Comparison of ENCODE assay signal across 29 mouse cellular contexts in the genomic region with DNA sequence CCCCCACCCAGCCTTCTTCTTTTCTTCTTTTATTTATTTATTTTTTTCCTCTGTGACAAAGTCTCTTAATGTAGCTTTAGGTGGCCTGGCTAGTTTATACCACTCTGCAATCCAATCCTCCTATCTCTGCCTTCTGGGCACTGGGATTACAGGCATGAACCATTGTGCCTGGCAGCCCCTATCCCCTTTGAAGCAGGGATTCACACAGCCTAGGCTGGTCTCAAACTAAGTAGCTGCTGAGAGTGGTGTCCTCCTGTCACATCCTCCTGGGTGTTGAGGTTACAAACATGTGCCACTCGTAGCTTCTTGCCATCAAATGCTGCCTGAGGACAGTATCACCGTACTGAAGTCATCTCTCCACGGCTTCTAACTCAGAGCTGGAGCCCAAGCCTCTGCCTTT. TPM values are rescaled to one million over a fixed set of nuclear protein-coding genes. Genes with fewer than 3 reads are reported as not detected.
DNase-seq lines count a peak whose midpoint lies in the region; ATAC-seq and TF ChIP-seq lines count a peak whose summit lies in the region.
"Had no signal": no experiment of that assay in that cellular context is flagged by ENCODE, and none has a peak within 500 bp of the region (broad histone marks: within the 10 kb centered on the region; RNA-seq: fewer than 3 reads in every experiment).

No protein-coding gene starts in this region.

- H3K4me3 ChIP-seq in forebrain, embryonic 11.5 days (ENCODE audit: low read depth, low read length) = no peak overlapping the region
- H3K4me3 ChIP-seq in forebrain, postnatal 0 days (ENCODE audit: low read depth, low read length) = no peak overlapping the region
- no peak overlapping the region for H3K4me3 ChIP-seq in hindbrain, embryonic 10.5 days
- no peak overlapping the region for H3K4me3 ChIP-seq in hindbrain, embryonic 14.5 days (replicated peaks; ENCODE audit: low read length)
- no peak overlapping the region for H3K4me3 ChIP-seq in midbrain, embryonic 10.5 days
- H3K4me3 ChIP-seq in midbrain, embryonic 14.5 days (replicated peaks; ENCODE audit: low read depth, low read length) = no peak overlapping the region
- H3K4me3 ChIP-seq in midbrain, embryonic 13.5 days (replicated peaks) = no peak overlapping the region
- H3K4me3 ChIP-seq: heart, adult 2 months; heart, embryonic 10.5 days; heart, embryonic 13.5 days had no signal

- no peak overlapping the region for H3K9ac ChIP-seq in forebrain, embryonic 11.5 days (ENCODE audit: low read length)
- H3K9ac ChIP-seq in forebrain, postnatal 0 days = no peak overlapping the region
- no peak overlapping the region for H3K9ac ChIP-seq in hindbrain, embryonic 14.5 days
- no peak overlapping the region for H3K9ac ChIP-seq in midbrain, embryonic 14.5 days (replicated peaks; ENCODE audit: low read length)
- H3K9ac ChIP-seq in midbrain, embryonic 13.5 days (replicated peaks) = no peak overlapping the region
- H3K9ac ChIP-seq: heart, embryonic 13.5 days had no signal

- H3K36me3 ChIP-seq in forebrain, embryonic 11.5 days (ENCODE audit: control insufficient read depth, insufficient read depth, low read length) = no peaks in the 10 kb centered on the region
- no peaks in the 10 kb centered on the region for H3K36me3 ChIP-seq in forebrain, postnatal 0 days (ENCODE audit: insufficient read depth)
- H3K36me3 ChIP-seq in hindbrain, embryonic 10.5 days = no peaks in the 10 kb centered on the region
- no peaks in the 10 kb centered on the region for H3K36me3 ChIP-seq in hindbrain, embryonic 14.5 days (replicated peaks; ENCODE audit: control insufficient read depth, insufficient read depth)
- H3K36me3 ChIP-seq in midbrain, embryonic 10.5 days = no peaks in the 10 kb centered on the region
- no peaks in the 10 kb centered on the region for H3K36me3 ChIP-seq in midbrain, embryonic 14.5 days (ENCODE audit: control insufficient read depth, insufficient read depth, low read length)
- no peaks in the 10 kb centered on the region for H3K36me3 ChIP-seq in midbrain, embryonic 13.5 days
- H3K36me3 ChIP-seq: G1E; heart, embryonic 10.5 days; heart, embryonic 13.5 days had no signal

- DNase-seq in forebrain, embryonic 11.5 days (ENCODE audit: low spot score) = no peak
- no peak for DNase-seq in forebrain, postnatal 0 days
- no peak for DNase-seq in hindbrain, embryonic 10.5 days (ENCODE audit: low spot score)
- no peak for DNase-seq in hindbrain, embryonic 14.5 days (ENCODE audit: low spot score)
- DNase-seq in midbrain, embryonic 10.5 days (ENCODE audit: low spot score) = no peak
- no peak for DNase-seq in midbrain, embryonic 14.5 days
- no peak for DNase-seq in gastrocnemius, postnatal 10 days
- DNase-seq: adrenal gland, postnatal 10 days; adrenal gland, postnatal 36 days; B cell, adult 2 months; cerebellum, adult 18-20 months; gastrocnemius, postnatal 36 days; heart, adult 2 months; heart, postnatal 14 days; heart, postnatal 4 days; kidney, adult 18-20 months had no signal

- peak; percentile 55; the same call in 1 of the 2 replicates for ATAC-seq in forebrain, embryonic 11.5 days (replicated peaks; ENCODE audit: low FRiP score)
- ATAC-seq in forebrain, postnatal 0 days = no peak
- no peak for ATAC-seq in hindbrain, embryonic 14.5 days (ENCODE audit: low FRiP score)
- no peak for ATAC-seq in midbrain, embryonic 14.5 days (ENCODE audit: low FRiP score, low TSS enrichment)
- ATAC-seq in midbrain, embryonic 13.5 days = peak; percentile 44; the same call in 1 of the 2 replicates
- ATAC-seq: inflammation-experienced regulatory T-cells, adult 6 months; intestine, embryonic 16.5 days had no signal

- TF ChIP-seq CTCF in forebrain, postnatal 0 days (IDR thresholded peaks at IDR 0.05; ENCODE audit: low read depth) = no peak

- H3K4me1 ChIP-seq in forebrain, embryonic 11.5 days (replicated peaks; ENCODE audit: control insufficient read depth, insufficient read depth, low read length) = peaks cover 5% of the 10 kb centered on the region; the same call in 1 of the 2 replicates
- no peaks in the 10 kb centered on the region for H3K4me1 ChIP-seq in forebrain, postnatal 0 days (ENCODE audit: insufficient read depth)
- H3K4me1 ChIP-seq in hindbrain, embryonic 10.5 days (replicated peaks) = peaks cover 12% of the 10 kb centered on the region
- no peaks in the 10 kb centered on the region for H3K4me1 ChIP-seq in hindbrain, embryonic 14.5 days (replicated peaks; ENCODE audit: control insufficient read depth, insufficient read depth, low read length)
- peaks cover 17% of the 10 kb centered on the region for H3K4me1 ChIP-seq in midbrain, embryonic 10.5 days
- peaks cover 5% of the 10 kb centered on the region; the same call in 1 of the 2 replicates for H3K4me1 ChIP-seq in midbrain, embryonic 14.5 days (ENCODE audit: control insufficient read depth, insufficient read depth, low read length)
- peaks cover 9% of the 10 kb centered on the region for H3K4me1 ChIP-seq in midbrain, embryonic 13.5 days (replicated peaks)

- H3K4me2 ChIP-seq in forebrain, embryonic 11.5 days (ENCODE audit: low read depth, low read length, severe bottlenecking) = no peak overlapping the region
- H3K4me2 ChIP-seq in forebrain, postnatal 0 days (ENCODE audit: low read depth) = no peak overlapping the region
- H3K4me2 ChIP-seq in hindbrain, embryonic 14.5 days (replicated peaks) = no peak overlapping the region
- no peak overlapping the region for H3K4me2 ChIP-seq in midbrain, embryonic 14.5 days (ENCODE audit: low read length)
- no peak overlapping the region for H3K4me2 ChIP-seq in midbrain, embryonic 13.5 days (replicated peaks)

- no peaks in the 10 kb centered on the region for H3K9me3 ChIP-seq in forebrain, embryonic 11.5 days (ENCODE audit: control insufficient read depth, low read length)
- no peaks in the 10 kb centered on the region for H3K9me3 ChIP-seq in forebrain, postnatal 0 days (ENCODE audit: low read length)
- no peaks in the 10 kb centered on the region for H3K9me3 ChIP-seq in hindbrain, embryonic 10.5 days
- no peaks in the 10 kb centered on the region for H3K9me3 ChIP-seq in hindbrain, embryonic 14.5 days (ENCODE audit: control insufficient read depth, low read length)
- H3K9me3 ChIP-seq in midbrain, embryonic 10.5 days (replicated peaks) = no peaks in the 10 kb centered on the region
- no peaks in the 10 kb centered on the region for H3K9me3 ChIP-seq in midbrain, embryonic 14.5 days (ENCODE audit: control insufficient read depth, low read length)
- H3K9me3 ChIP-seq in midbrain, embryonic 13.5 days = no peaks in the 10 kb centered on the region
- H3K9me3 ChIP-seq: heart, embryonic 10.5 days; heart, embryonic 13.5 days had no signal

- no peak overlapping the region for H3K27ac ChIP-seq in forebrain, embryonic 11.5 days (ENCODE audit: low read depth, low read length)
- H3K27ac ChIP-seq in forebrain, postnatal 0 days (ENCODE audit: low read depth, low read length) = no peak overlapping the region
- H3K27ac ChIP-seq in hindbrain, embryonic 10.5 days = peak overlapping the region; percentile 47
- no peak overlapping the region for H3K27ac ChIP-seq in hindbrain, embryonic 14.5 days
- H3K27ac ChIP-seq in midbrain, embryonic 10.5 days (replicated peaks) = peak overlapping the region; percentile 6
- no peak overlapping the region for H3K27ac ChIP-seq in midbrain, embryonic 14.5 days (replicated peaks; ENCODE audit: low read depth, low read length)
- H3K27ac ChIP-seq in midbrain, embryonic 13.5 days = no peak overlapping the region
- H3K27ac ChIP-seq: heart, adult 2 months; heart, embryonic 10.5 days; heart, embryonic 13.5 days; hindbrain, postnatal 0 days had no signal

- WGBS in forebrain, embryonic 11.5 days = 28% methylated on average over 3 of the region's 3 CpGs
- WGBS in forebrain, postnatal 0 days = 15% methylated on average over 3 of the region's 3 CpGs
- 24% methylated on average over 3 of the region's 3 CpGs for WGBS in hindbrain, embryonic 10.5 days
- 21% methylated on average over 3 of the region's 3 CpGs for WGBS in hindbrain, embryonic 14.5 days
- 34% methylated on average over 3 of the region's 3 CpGs for WGBS in midbrain, embryonic 10.5 days
- WGBS in midbrain, embryonic 14.5 days = 12% methylated on average over 3 of the region's 3 CpGs
- 15% methylated on average over 3 of the region's 3 CpGs for WGBS in midbrain, embryonic 13.5 days

- H3K27me3 ChIP-seq in forebrain, embryonic 11.5 days (ENCODE audit: control insufficient read depth, insufficient read depth, low read length) = no peaks in the 10 kb centered on the region
- no peaks in the 10 kb centered on the region for H3K27me3 ChIP-seq in forebrain, postnatal 0 days (ENCODE audit: insufficient read depth, low read length)
- H3K27me3 ChIP-seq in hindbrain, embryonic 10.5 days (ENCODE audit: insufficient read depth, poor library complexity, severe bottlenecking) = no peaks in the 10 kb centered on the region
- H3K27me3 ChIP-seq in hindbrain, embryonic 14.5 days (ENCODE audit: control insufficient read depth, insufficient read depth, low read length) = no peaks in the 10 kb centered on the region
- H3K27me3 ChIP-seq in midbrain, embryonic 10.5 days (ENCODE audit: low read depth, poor library complexity, severe bottlenecking) = no peaks in the 10 kb centered on the region
- H3K27me3 ChIP-seq in midbrain, embryonic 14.5 days (ENCODE audit: control insufficient read depth, insufficient read depth, low read length) = no peaks in the 10 kb centered on the region
- H3K27me3 ChIP-seq in midbrain, embryonic 13.5 days = no peaks in the 10 kb centered on the region
- H3K27me3 ChIP-seq: CH12.LX, Patski had no signal

RNA-seq across cellular contexts. Expression of gene Slc34a2, which starts 41.7 kb away (rescaled TPM):
- polyA plus RNA-seq in forebrain, embryonic 11.5 days (2014; fragmentation: Nextera tagmentation; extraction: Ambion mirVana) = not detected in 2 replicates
- 0.10 and 0.15 TPM in 2 replicates for total RNA-seq in forebrain, postnatal 0 days (2014; rRNA removed)
- polyA plus RNA-seq in forebrain, postnatal 0 days (2015; fragmentation: Nextera tagmentation; extraction: Ambion mirVana) = 0.06 TPM in 1 of 2 replicates, not detected in the other
- polyA plus RNA-seq in hindbrain, embryonic 10.5 days (2016; fragmentation: Nextera tagmentation; extraction: Ambion mirVana) = 0.05 TPM in 1 of 2 replicates, not detected in the other
- 0.07 and 0.23 TPM in 2 replicates for polyA plus RNA-seq in hindbrain, embryonic 14.5 days (2014; fragmentation: Nextera tagmentation; extraction: Ambion mirVana)
- not detected in 2 replicates for polyA plus RNA-seq in midbrain, embryonic 10.5 days (2016; fragmentation: Nextera tagmentation; extraction: Ambion mirVana)
- not detected in 2 replicates for polyA plus RNA-seq in midbrain, embryonic 14.5 days (2014; fragmentation: Nextera tagmentation; extraction: Ambion mirVana)
- 0.04 TPM in 1 of 2 replicates, not detected in the other for polyA plus RNA-seq in midbrain, embryonic 13.5 days (2015; fragmentation: Nextera tagmentation; extraction: Ambion mirVana)
- total RNA-seq in gastrocnemius, postnatal 10 days (2021) = not detected
- total RNA-seq: adrenal gland, adult 18-20 months; adrenal gland, postnatal 36 days; CH12.LX; gastrocnemius, adult 8-10 months; gastrocnemius, postnatal 36 days; granulocyte monocyte progenitor cell, adult 5-6 weeks; heart, adult 2 months had no signal
- polyA plus RNA-seq: embryonic facial prominence, embryonic 11.5 days; G1E; heart, embryonic 10.5 days; heart, embryonic 13.5 days; inflammation-experienced regulatory T-cells, adult 6 months had no signal

Comparison
In these comparisons a context has a peak if more than half of its experiments do, and no peak if none do; other contexts are left out.
1. ATAC-seq: peak in forebrain, embryonic 11.5 days (single experiment) and midbrain, embryonic 13.5 days (single experiment); none in forebrain, postnatal 0 days (single experiment), hindbrain, embryonic 14.5 days (single experiment) and midbrain, embryonic 14.5 days (single experiment).
2. H3K27ac ChIP-seq: peak in hindbrain, embryonic 10.5 days (single experiment) and midbrain, embryonic 10.5 days (single experiment); none in forebrain, embryonic 11.5 days (single experiment), forebrain, postnatal 0 days (single experiment), hindbrain, embryonic 14.5 days (single experiment), midbrain, embryonic 14.5 days (single experiment) and midbrain, embryonic 13.5 days (single experiment).